Mouse (Mus musculus): ENCODE results near the gene Mdga1.
A peak's percentile ranks its signal among the peaks of the same experiment; 100 is the strongest.

Gene Mdga1

GRCm38 (mm10) chr17:29844949-29845348 lies 124.9 kb downstream of the Mdga1 start:
- DNase-seq (ENCODE audit: low read depth) = no peak

- no peak for DNase-seq (ENCODE audit: low read depth)
Observed at GRCm38 (mm10) chr17:29843419-29844162, 126.3 kb downstream of the Mdga1 start.

GRCm38 (mm10) chr17:29841781-29842690 lies 127.9 kb downstream of the Mdga1 start:
- peak; percentile 77 for DNase-seq (ENCODE audit: low read depth)

GRCm38 (mm10) chr17:29838029-29838428 lies 131.9 kb downstream of the Mdga1 start:
- peak; percentile 28 for DNase-seq (ENCODE audit: low read depth)

GRCm38 (mm10) chr17:29837441-29837840 lies 132.4 kb downstream of the Mdga1 start:
- DNase-seq (ENCODE audit: low read depth) = no peak

- no peak for DNase-seq (ENCODE audit: low read depth)
Observed at GRCm38 (mm10) chr17:29834768-29835167, 135.1 kb downstream of the Mdga1 start.

- no peak for DNase-seq (ENCODE audit: low read depth)
Observed at GRCm38 (mm10) chr17:29834333-29834732, 135.6 kb downstream of the Mdga1 start.

- DNase-seq (ENCODE audit: low read depth) = no peak
Observed at GRCm38 (mm10) chr17:29831696-29832095, 138.2 kb downstream of the Mdga1 start.

- no peak for DNase-seq (ENCODE audit: low read depth)
Observed at GRCm38 (mm10) chr17:29829136-29829535, 140.8 kb downstream of the Mdga1 start.

GRCm38 (mm10) chr17:29827602-29828001 lies 142.3 kb downstream of the Mdga1 start:
- no peak for DNase-seq (ENCODE audit: low read depth)

GRCm38 (mm10) chr17:29824512-29825120 lies 145.3 kb downstream of the Mdga1 start:
- no peak for DNase-seq (ENCODE audit: low read depth)

- DNase-seq (ENCODE audit: low read depth) = no peak
Observed at GRCm38 (mm10) chr17:29824208-29824509, 145.7 kb downstream of the Mdga1 start.

- no peak for DNase-seq (ENCODE audit: low read depth)
Observed at GRCm38 (mm10) chr17:29823439-29824207, 146.3 kb downstream of the Mdga1 start.

- no peak for DNase-seq (ENCODE audit: low read depth)
Observed at GRCm38 (mm10) chr17:29819608-29820007, 150.3 kb downstream of the Mdga1 start.

- DNase-seq (ENCODE audit: low read depth) = no peak
Observed at GRCm38 (mm10) chr17:29818989-29819388, 150.9 kb downstream of the Mdga1 start.

- no peak for DNase-seq (ENCODE audit: low read depth)
Observed at GRCm38 (mm10) chr17:29818264-29818945, 151.5 kb downstream of the Mdga1 start.

- no peak for DNase-seq (ENCODE audit: low read depth)
Observed at GRCm38 (mm10) chr17:29814758-29815157, 155.1 kb downstream of the Mdga1 start.

GRCm38 (mm10) chr17:29813328-29813727 lies 156.6 kb downstream of the Mdga1 start:
- DNase-seq (ENCODE audit: low read depth) = no peak

GRCm38 (mm10) chr17:29803545-29803944 lies 166.3 kb downstream of the Mdga1 start:
- no peak for DNase-seq (ENCODE audit: low read depth)

GRCm38 (mm10) chr17:29801358-29801757 lies 168.5 kb downstream of the Mdga1 start:
- peak; percentile 77 for DNase-seq (ENCODE audit: low read depth)

- DNase-seq (ENCODE audit: low read depth) = no peak
Observed at GRCm38 (mm10) chr17:29800096-29800455, 169.8 kb downstream of the Mdga1 start.
